Mouse (Mus musculus) Muller cell, postnatal 12 days (primary cell): ENCODE results near the gene Il9r.

Source experiments
- DNase-seq: peaks from one replicate; pipeline ENCODE4 v3.0.0-alpha.2; 2015; ENCODE audit errors: inconsistent ontology term

The Il9r gene

DNA sequence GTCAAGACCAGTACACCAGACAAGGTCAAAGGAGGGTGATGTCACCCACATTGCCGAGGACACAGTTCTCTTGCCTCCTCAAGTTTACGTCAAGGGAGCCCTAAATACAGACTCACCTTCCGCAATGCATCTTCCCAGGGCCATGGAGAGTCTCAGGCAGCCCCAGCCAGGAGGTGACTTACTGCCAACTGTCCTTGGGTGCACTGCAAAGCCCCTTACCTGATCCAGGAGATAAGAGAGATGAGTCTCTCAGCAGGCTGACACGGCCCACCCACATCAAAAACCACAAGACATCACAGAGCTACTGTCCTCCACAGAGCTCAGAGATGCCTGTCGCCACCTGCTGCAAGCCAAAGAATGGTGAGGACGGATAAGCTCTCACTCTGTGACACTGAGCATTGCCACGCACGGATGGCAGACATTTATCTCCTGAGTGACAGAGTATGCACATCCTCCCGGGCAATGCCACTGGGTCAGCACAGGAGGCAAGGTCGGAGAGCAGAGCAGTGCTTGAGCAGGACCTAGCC, at the start of gene Il9r:
Gene Il9r, minus strand, starts transcription at position 205 of the 527 bp plus-strand sequence.
- no peak for DNase-seq

DNA sequence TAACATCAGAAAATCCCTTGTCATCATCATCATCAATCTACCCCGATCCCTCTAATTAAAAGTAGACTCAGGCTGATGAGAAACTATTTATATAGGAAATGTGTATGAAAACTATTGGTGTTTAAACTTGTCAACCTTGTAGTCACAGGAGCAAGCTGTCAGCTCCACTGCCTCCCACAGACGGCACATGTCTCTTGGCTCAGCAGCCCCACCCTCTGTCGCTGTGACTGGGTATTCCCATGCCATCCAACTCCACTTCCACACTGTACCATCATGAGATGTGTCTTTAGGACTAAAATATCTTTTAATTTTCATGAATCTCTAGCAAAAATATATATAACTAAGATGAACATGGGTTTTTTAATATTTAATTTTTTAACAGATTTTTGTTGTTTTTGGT, 48.3 kb upstream of the Il9r start:
- no peak for DNase-seq

DNA sequence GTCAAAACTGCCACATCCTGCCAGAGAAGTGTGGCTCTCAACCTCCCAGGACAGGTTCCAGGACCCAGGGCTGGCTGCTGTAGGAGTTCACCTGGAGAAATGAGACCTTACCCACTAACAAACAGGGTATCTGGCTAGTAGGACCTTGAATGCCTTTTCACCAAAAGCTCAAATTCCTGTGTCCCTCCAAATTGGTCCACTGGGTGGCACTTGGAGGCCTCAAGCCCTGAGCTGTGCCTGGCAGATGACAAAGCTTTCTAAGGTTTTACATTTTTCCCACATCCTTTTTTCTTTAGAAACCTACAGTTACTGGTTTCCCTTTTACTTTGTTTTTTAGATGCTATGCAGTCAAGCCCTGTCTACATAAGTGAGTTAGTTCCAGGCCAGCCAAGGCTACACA, 47.0 kb upstream of the Il9r start:
- DNase-seq, result no peak

DNA sequence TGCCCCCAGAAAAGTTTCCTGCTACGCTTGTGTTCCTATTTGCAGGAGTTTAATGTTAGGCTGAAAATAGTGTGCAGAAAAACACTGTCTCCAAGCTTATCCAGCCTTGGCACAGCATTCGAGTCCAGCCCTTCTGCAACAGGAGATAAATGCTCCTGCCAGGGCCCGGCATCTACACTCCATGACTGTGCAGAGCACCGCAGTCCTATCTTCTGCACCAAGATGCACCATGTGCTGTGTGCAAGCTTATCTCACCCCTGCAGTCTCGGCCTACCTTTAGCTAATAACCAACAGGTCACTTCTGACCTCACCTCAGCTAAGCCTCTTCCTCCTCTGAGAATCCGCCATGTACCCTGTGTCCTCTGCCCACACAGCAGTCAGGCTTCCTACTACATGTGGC, 45.5 kb upstream of the Il9r start:
- DNase-seq, result no peak

DNA sequence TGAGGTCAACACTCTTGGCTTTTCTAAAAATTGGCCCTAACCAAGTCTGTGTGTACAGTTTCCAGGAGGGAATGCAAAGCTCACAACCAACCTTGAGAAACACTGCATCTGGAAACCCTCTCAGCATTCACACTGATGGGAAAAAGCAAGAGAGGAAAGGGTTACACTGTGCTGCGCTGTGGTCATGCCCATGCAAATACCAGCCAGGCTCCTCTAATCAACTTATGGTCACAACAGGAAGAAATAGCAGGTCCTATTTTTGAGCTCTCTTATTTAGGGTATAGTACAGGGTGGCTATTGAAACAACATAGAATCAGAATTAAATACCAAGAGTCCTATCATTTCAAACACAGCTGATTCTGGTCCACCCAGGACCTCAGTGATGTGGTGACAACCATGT, 44.5 kb upstream of the Il9r start:
- DNase-seq, result no peak

DNA sequence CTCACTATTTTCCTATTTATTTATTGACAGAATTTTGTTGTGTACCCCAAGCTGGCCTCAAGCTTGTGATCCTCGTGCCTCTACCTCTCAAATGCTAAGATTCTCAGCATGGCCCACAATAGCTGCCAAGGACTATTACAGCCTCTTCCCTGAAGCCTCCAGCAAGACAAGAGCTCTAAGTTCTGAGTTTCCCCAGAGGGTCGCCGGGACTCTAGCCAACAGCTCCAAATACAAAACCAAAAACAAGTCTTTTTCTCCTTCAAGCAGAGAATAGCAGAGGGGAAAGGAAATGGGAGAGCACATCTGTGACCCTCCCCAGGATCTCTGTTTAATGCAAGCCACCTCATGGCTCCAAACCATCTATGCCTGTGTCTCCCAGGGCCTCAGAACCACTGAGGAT, 44.0 kb upstream of the Il9r start:
- DNase-seq, result no peak

DNA sequence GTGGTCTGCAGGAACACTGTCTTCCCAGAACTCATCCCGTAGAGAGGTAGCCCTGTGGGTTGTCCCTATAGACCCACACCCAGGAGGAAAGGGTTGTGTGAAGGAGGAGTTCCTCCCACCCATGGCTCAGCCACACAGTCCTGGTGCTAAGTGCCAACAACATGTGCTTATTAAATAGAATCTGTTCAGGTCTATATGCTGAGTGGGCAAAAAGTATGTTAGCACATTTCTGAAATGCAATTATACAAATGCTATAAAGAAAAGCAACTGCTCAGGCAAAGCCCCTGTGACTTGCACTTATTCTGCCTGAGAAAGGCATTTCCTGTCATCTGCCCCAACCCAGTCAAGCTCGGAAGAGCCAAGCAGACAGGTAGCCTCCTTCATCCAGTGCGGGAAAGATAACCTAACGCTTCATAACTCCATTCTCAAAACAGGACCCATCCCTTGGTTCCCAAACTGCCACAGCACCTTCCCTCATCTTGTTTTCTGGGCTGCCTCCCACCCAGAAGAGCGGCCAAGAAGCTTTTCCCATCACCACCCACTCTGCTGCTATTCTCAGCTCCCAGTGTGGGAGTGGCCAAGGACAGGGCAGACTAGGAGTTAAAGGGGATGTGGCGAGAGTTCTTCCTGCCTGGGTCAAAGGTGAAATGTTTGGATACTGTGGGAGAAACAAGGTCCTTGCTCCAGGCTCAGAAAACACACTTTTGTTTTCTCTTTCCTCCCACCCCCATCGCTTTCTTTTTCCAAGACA, 43.3 kb upstream of the Il9r start:
- DNase-seq, result no peak

DNA sequence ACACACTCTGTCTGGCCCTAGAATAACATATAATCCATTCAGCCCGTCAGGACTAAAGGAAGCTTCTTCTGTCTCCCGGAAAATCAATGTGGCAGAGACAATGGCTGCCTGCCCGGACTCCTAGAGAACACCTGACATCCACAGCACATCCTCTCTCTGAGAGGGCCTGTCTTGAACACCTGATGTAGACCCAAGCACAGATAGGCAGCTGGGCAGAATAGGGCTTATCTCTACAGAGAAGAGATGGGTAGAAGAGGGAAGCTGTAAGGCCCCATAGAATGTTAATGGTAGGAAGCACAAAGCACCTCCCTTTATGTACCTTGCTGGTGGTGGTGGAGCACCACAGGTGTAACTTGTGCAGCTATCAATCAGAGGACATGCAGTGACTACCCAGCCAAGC, 42.1 kb upstream of the Il9r start:
- DNase-seq, result no peak

DNA sequence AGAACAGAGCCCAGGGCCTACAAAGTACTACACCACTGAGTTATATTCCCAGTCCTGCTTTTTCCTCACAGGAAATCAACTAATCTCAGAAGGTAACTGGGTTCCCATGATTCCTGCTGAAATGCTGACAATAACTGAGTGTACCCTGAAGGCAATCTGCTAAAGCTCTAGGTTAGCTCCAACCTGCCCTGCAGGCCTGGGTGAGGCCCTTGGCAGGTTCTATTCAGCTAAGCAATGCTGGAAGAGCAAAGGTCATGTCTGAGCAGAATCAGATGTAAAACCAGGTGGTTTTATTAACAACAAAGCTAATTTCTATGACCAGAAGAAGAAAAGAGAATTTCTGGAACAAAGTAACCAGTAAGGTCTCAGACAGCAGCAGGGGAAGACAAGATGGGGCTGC, 41.3 kb upstream of the Il9r start:
- DNase-seq, result no peak

DNA sequence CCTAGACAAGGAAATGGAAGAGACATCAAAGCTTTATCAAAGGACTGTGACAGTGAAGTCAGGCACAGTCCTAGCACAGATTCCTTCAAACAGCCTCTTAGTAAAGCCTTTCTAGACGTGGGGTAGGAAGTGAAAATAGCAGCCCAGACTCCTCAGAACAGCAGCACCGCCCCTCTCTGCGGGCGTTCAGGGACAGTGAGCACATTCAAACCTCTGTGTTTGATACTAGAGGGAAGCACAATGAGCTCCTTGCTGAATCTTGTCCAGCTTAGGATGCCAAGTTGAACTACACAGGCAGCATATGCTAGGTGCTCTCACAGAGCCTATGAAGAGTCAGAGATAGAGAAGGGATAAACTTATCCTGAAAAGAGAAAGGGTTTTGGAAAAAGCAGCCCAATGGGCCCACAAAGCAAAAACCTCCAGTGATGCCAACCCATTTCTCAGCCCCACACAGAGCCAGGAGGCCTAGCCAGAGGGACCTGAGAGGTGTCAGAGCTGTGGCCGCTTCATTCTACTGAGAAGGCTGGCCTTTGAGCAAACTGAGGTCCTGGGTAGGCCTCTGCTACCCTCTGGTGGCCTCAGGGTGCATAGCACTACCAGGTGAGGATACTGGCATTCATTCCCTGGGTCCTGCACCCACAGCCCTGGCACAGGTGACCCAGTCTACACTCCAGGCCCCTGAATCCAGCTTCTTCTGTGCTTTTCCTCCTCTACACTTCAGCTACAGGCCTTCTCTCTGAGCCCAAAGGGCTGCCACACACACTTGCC, 38.2 kb upstream of the Il9r start:
- DNase-seq, result peak; percentile 59

DNA sequence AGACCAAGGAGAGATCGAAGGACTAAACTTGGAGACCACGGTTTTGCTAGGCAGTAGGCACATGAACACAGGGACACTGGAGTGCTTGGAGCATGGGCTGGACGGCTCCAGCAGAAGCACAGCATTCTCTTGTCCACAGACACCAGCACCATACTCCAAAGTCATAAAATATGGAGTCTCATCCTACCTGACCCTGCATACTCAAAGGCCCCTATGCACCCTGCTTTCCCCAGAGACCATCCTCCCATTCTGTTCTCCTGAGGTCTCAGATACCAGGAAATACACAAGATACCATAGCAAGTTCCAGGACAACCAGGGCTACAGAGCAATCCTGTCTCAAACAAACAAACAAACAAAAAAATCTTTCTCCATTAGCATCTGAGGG, 37.3 kb upstream of the Il9r start:
- DNase-seq, result no peak

DNA sequence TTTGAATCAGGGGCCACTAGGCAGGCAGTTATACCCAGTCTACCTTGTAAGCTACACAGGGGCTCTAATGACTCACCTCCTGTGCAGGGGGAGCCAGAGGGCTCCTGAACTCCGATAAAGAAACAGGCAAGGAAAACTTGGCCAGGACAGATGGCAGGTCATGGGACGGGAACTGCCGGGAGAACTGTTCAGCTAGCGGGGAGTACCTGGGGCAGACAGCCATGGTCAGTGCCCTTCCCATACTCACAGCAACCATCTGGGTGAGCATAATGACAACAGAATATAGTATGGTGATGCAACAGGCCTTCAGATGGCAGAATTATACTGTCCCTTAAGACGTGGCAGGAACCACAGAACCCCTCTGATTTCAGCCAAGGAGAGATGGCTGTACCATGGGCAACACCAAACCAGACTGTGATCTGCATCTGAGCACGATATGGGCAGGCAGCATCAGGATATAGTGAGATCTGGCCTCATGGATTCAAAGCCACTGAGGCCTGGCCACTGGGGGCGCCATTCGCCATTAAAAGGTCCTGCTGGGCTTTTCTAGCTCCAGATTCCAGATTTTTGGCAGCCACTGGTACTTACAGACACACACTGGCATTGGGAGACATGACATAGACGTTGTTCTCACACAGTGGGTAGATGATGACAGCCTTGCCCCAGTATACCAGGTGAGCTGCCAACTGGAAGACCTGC, 36.8 kb upstream of the Il9r start:
- DNase-seq, result peak; percentile 60

DNA sequence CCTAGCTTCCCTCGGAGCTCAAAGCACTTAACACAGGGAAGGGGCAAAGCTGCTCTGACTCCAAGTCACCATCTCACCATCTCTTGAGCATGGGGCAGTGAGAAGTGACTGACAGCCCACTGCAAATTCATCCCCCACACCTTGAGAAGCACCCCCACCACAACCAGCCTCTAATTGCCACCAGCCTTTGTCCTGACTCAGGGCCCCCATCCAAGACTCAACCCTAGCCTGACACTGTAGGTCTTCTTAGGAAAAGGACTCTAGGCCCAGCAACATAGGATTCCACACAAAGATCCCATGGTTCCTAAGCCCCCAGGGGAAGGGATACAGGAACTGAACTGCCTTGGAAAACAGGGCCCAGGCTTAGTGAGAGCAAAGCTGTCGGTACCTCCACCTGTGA, 36.1 kb upstream of the Il9r start:
- no peak for DNase-seq

DNA sequence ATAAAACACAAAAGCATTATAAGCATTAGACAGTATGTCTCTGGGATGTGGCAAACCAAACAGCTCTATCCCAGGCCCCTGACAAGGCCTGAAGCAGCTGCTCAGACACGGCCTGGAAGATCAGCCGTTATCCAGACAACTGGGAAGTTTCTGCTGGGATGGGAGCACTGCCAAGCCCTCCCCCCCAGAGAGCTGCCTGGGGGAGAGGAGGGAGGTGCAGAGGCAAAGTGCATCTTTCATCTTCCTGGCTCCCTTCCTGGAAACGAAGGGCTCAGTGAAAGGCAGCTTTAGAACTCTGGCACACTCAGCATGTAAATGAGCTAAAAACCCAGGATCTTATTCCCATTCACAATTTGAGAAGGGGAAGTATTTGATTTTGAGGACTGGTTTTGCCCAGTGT, 35.6 kb upstream of the Il9r start:
- DNase-seq, result peak; percentile 87

DNA sequence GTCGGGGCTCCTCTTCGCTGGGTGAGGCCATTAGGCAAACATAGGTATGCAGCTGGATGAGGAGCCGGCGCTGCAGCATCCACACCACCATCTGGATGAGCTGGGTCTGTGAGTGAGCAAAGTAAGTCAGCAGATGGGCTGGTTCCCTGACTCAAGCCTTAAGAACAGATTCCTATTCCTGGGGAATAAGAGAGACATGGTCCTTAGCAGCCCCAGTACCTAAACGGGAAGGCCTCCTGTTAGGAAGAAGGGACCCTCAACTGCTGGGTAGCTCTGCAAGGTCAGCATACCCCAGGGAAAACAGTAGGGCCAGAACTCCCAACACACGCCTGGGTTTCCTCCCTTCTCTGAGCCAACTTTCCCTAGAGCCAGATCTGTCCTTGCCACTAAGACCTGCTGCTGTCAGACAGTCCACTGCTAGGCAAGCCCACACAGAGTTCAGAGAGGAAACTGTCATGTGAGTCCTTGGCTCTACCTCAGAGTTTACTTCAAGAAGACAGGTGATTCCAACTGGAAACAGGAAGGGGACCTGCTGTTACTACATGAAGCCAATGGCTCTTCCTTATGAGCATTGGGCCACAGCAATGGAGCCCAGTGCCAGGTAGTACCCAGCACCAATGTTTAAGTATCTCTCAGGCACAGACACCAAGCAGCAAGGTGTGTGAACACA, 34.9 kb upstream of the Il9r start:
- no peak for DNase-seq

DNA sequence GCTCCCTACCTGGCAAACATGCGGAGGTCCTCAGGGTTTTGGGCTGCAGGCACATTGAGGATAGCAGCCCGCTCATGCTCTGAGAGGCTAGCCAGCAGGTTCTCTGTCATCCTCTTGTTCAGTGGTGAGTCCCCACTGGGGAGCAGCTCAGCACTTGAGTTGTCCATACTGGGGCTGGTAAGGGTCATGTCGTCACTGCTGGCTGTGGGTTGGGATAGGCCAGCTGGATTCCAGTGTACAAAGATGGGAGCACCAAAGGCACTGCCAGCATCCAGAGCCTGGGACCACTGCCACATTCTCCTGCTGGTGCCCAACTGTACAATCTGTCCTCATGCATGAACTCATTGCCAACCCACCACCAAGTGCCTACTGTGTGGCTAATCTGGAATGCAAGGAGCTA, 33.8 kb upstream of the Il9r start:
- no peak for DNase-seq

DNA sequence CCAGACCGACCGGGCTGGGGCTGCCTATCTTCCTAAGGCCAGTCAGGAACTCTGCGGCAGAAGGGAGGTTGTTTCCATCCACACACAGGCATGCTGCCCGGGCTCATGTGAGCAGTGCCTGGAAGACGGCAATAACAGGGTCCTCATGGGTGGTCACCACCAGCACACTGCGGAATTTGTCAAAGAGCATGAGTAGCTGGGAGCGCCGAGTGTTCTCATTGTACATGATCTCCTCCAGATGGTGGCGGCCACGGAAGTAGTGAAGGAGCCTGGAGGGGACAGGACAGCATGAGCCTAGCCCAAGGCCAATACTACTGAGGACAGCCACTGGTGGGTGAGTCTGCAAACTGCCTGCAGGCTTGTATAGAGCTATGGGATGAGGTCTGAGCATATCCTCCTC, 32.8 kb upstream of the Il9r start:
- DNase-seq, result no peak

DNA sequence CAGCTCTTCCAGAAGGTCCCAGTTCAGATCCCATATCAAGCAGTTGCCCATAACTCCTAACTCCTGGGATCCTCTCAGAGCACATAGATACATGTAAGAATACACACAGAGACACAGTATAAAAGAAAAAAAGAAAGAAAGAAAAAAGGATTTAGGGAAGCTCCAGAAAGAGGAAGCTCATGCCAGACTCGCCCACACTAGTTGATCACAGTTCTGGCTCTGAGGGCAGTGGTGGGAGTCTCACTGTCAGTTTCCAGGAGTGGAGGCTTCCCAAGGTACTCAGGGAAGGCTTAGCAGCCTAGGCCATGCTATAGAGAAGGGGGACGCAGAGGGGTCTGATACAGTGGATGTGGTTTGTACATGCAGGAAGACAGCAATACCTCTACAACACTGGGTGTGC, 31.0 kb upstream of the Il9r start:
- DNase-seq, result no peak

DNA sequence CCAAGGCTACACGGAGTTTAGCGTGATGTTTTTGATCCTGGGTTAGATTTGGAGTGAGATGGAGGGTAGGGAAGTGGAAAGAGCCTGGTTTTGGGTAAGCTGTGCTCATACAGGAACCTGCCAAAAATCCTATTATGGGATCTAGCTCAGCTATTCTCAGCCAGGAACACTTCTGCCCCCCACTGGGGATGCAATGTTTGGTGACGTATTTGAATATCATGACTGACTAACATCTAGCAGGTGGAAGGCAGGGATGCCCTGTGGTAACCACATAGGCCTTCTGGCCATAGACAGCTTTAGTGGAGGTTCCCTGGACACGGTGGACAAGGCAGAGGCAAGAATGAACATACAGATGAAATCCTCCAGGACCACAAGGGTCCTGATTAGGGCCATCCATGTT, 30.1 kb upstream of the Il9r start:
- DNase-seq, result no peak

DNA sequence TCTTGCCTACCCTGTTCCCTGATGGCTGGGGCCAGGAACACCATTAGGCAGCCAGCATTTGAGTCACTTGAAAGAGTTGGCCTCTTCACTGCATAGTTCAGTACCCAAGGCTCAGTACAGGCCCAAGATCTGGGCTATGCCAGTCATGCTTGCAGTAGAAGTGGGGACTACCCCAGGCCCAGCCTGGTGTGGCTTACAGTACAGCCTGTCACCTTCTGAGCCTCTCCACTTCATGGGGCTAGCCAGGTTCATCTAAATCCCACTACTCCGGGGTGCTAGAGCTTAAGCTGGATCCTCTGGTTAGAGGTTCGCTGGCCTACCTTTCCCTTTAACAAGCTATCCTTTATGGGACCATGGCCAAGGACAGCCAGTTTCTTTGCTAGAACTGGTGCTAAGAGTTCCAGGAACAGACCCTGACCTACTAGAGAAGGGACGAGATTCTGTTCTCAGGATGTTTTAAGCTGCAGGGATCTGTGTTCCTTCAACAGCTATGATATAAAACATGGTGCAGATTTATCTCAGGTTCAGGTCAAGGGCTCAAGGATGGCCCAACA, 28.3 kb upstream of the Il9r start:
- no peak for DNase-seq

DNA sequence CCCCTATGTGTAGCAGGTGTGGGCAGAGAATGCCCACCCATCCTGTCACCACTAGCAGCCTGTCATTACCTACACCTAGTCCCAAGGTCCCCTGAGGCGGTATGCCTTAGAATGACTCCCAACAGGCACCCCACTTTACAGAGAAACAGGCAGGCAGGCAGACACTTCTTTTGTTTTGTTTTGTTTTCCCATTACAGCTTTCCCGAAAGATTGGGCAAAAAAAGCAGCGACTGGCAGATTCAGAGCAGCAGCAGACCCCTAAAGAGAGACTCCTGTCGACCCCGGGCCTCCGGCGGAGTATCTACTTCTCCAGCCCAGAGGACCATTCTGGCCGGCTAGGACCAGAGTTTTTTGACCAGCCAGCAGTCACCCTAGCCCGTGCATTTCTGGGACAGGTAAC, 27.5 kb upstream of the Il9r start:
- DNase-seq, result no peak

DNA sequence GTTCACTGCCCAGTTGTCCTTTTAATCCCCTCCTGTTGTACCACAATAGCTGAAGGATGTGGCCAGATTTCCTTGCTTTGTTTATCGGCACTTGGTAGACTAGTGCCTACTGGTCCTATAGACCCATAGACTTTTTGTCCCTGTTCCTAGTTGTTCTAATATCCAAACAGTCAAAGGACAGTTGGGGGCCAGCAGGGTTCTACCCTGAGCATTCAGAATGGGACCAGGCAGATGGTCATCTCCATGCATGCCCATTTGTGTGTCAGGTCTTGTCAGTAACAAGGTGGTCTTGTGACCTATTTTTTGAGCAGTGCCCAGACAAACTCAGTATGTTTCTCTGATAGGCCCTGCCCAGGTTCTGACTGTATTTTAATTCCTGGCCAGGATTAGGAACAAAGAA, 27.0 kb upstream of the Il9r start:
- DNase-seq, result no peak
